Mouse (Mus musculus): ENCODE results near the gene Gpr183. TPM values are rescaled to one million over a fixed set of nuclear protein-coding genes. Genes with fewer than 3 reads are reported as not detected.

The Gpr183 gene
- polyA plus RNA-seq, 1 experiment from 2014 or later = not detected

- DNase-seq (ENCODE audit: low read depth, low spot score) = peak; percentile 17
- ChIA-PET CTCF (interaction anchor here (1.0 to 2.3 kb wide), 3 partner anchors 12 to 56 kb away, joined by 3 to 7 read pairs (median 7); no protein-coding TSS in a partner anchor), POLR2A (no interaction called here)
- in situ Hi-C loops (cut with MboI; ENCODE audit: low pct_unique_long_range_greater_than_20kb) = no loop called here
- H3K27me3 ChIP-seq = no peaks in the 10 kb centered on the region
- ATAC-seq = peak; percentile 37
- TF ChIP-seq CTCF (IDR thresholded peaks at IDR 0.05) = no peak
Measured at GRCm38 (mm10) chr14:121920511-121921124, 44.4 kb downstream of the Gpr183 start.

DNA sequence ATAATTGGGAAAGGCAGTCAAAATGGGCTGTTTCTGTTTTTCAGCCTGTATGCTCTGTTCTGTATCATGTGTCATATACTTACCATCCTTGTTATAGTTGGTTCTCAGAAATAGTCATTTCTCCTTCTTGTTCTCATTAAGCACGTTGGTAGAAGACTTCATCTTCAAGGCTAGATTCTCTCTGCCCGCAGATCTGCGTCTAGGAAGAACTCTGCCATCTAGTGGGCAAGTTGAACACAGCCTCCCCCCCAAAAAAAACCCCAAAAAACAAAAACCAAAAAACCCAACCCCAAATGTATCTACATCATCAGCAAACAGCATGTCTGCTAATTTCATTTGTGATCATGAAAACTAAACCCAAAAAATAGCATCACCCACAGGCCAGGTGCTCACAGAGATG, 45.2 kb downstream of the Gpr183 start:
- H3K27me3 ChIP-seq = no peaks in the 10 kb centered on the region
- ATAC-seq = no peak
- in situ Hi-C loops (cut with MboI; ENCODE audit: low pct_unique_long_range_greater_than_20kb) = no loop called here
- TF ChIP-seq CTCF (IDR thresholded peaks at IDR 0.05) = peak; percentile 65
- ChIA-PET POLR2A (no interaction called here), CTCF (interaction anchor here (1.0 to 2.3 kb wide), 3 partner anchors 11 to 55 kb away, joined by 3 to 7 read pairs (median 7); no protein-coding TSS in a partner anchor)
- DNase-seq (ENCODE audit: low read depth, low spot score) = no peak

- ATAC-seq (no peak), DNase-seq (ENCODE audit: low read depth, low spot score) (no peak)
- no peak for TF ChIP-seq CTCF (IDR thresholded peaks at IDR 0.05)
- in situ Hi-C loops (cut with MboI; ENCODE audit: low pct_unique_long_range_greater_than_20kb) = no loop called here
- POLR2A ChIA-PET = no interaction called here
- CTCF ChIA-PET = interaction anchor here (2.3 kb wide), 1 partner anchor 10 kb away, joined by 7 read pairs; no protein-coding TSS in a partner anchor
- H3K27me3 ChIP-seq = no peaks in the 10 kb centered on the region
Measured at GRCm38 (mm10) chr14:121918266-121918665, 46.7 kb downstream of the Gpr183 start.

DNA sequence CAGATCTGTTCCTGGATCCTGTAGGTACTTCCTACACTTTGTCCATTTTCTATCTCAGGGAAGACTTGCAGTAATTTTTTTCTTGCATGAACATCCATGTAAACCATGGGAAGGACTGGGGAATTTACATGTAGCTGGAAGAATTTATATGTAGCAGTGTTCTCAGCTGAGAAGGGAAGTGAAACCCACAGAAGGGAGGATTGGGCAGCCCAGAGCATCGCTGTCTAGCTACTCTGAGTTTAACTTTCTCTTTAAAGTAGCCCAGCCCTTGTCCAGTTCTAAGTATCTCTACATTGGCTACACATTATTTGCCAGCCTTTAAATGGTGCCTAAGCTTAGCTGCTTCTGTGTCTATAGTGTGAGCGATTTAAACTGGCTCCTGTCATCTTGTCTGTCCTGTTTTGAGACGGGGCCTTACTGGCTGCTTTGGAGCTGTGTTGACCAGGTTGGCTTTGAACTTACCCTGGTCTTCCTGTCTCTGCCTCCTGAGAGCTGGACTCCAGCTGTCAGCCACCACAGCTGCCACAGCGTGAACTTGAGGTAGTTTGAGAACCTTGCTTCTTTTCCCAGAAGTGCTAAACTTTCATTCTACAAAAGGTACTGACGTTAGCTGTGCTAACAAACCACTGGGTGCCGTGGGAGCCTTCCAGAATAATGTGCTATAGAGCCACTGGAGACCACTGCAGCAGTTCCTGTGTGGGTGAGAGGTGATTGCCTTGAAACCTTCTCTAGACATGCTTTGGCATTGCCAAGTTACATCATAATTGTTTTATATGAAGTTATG, 48.5 kb downstream of the Gpr183 start:
- ATAC-seq = no peak
- TF ChIP-seq CTCF (IDR thresholded peaks at IDR 0.05) = no peak
- CTCF ChIA-PET = interaction anchor here (1.1 kb wide), 1 partner anchor 52 kb away, joined by 3 read pairs; no protein-coding TSS in a partner anchor
- in situ Hi-C loops (cut with MboI; ENCODE audit: low pct_unique_long_range_greater_than_20kb) = no loop called here
- H3K27me3 ChIP-seq = no peaks in the 10 kb centered on the region
- no peak for DNase-seq (ENCODE audit: low read depth, low spot score)
- POLR2A ChIA-PET = no interaction called here

DNA sequence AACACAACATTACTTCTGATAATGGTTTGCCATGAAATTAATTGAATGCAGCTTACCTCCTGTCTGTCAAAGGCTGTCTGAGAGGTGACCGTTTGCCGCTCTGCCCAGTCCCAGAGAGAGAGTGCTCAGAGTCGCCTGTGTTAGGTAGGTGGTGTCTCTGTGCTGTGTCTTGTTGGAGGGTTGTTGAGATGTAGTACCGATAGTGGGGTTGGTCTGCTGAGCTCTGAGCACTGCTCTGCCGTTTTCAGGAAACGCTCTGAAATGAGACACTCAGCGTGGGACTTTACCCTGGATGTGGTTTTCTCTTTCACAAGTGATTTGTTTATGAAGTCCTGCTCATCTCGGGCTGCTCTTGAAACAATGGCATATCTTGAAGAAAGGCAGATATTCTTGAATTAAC, 49.4 kb downstream of the Gpr183 start, which contains the start of gene Gpr18:
TSS of gene Gpr18 (minus strand) at position 161 of the 400 bp plus-strand sequence.
- CTCF ChIA-PET = no interaction called here
- in situ Hi-C loops (cut with MboI; ENCODE audit: low pct_unique_long_range_greater_than_20kb) = no loop called here
- H3K27me3 ChIP-seq = no peaks in the 10 kb centered on the region
- ATAC-seq (no peak), DNase-seq (ENCODE audit: low read depth, low spot score) (no peak)
- POLR2A ChIA-PET = interaction anchor here (0.5 kb wide), 1 partner anchor 37 kb away, joined by 3 read pairs; no protein-coding TSS in a partner anchor
- no peak for TF ChIP-seq CTCF (IDR thresholded peaks at IDR 0.05)

- no peak for DNase-seq (ENCODE audit: low read depth, low spot score)
- ChIA-PET POLR2A (interaction anchor here (0.5 kb wide), 1 partner anchor 36 kb away, joined by 3 read pairs; no protein-coding TSS in a partner anchor), CTCF (no interaction called here)
- H3K27me3 ChIP-seq = no peaks in the 10 kb centered on the region
- in situ Hi-C loops (cut with MboI; ENCODE audit: low pct_unique_long_range_greater_than_20kb) = no loop called here
- ATAC-seq = no peak
- TF ChIP-seq CTCF (IDR thresholded peaks at IDR 0.05) = no peak
Measured at GRCm38 (mm10) chr14:121915143-121915542, 49.9 kb downstream of the Gpr183 start.

DNA sequence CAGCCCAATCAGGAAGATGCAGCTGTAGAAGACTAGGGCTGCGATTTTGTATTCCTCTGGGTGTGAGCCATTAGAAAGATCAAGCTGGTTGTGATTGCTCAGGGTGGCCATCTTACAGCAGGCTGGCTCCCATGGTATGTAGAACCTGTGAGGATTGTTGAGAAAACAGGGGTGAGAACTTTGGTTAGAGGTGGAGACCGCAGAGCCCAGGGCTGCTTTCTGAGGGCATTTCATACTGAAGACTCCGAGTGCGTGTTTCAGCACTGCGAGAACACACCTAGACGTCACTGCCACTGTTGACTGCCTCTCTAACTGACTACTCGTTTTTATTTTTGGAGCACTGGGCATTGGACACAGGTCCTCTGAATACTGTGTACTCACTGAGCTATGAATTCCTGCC, 52.5 kb downstream of the Gpr183 start:
- H3K27me3 ChIP-seq = no peaks in the 10 kb centered on the region
- no peak for DNase-seq (ENCODE audit: low read depth, low spot score)
- in situ Hi-C loops (cut with MboI; ENCODE audit: low pct_unique_long_range_greater_than_20kb) = no loop called here
- TF ChIP-seq CTCF (IDR thresholded peaks at IDR 0.05) = no peak
- ChIA-PET POLR2A (no interaction called here), CTCF (interaction anchor here (1.4 kb wide), 1 partner anchor 16 kb away, joined by 5 read pairs; no protein-coding TSS in a partner anchor)
- ATAC-seq = no peak

GRCm38 (mm10) chr14:121909868-121910267, 55.1 kb downstream of the Gpr183 start:
- DNase-seq (ENCODE audit: low read depth, low spot score) = no peak
- in situ Hi-C loops (cut with MboI; ENCODE audit: low pct_unique_long_range_greater_than_20kb) = no loop called here
- no peak for TF ChIP-seq CTCF (IDR thresholded peaks at IDR 0.05)
- H3K27me3 ChIP-seq = no peaks in the 10 kb centered on the region
- ChIA-PET CTCF (no interaction called here), POLR2A (no interaction called here)
- ATAC-seq = no peak

- in situ Hi-C loops (cut with MboI; ENCODE audit: low pct_unique_long_range_greater_than_20kb) = no loop called here
- DNase-seq (ENCODE audit: low read depth, low spot score) = no peak
- no peak for ATAC-seq
- no peaks in the 10 kb centered on the region for H3K27me3 ChIP-seq
- no peak for TF ChIP-seq CTCF (IDR thresholded peaks at IDR 0.05)
- CTCF ChIA-PET = interaction anchor here (1.3 to 1.7 kb wide), 2 partner anchors 12 to 42 kb away, joined by 5 to 7 read pairs; no protein-coding TSS in a partner anchor
- POLR2A ChIA-PET = no interaction called here
Measured at GRCm38 (mm10) chr14:121906992-121907681, 57.9 kb downstream of the Gpr183 start.

- DNase-seq (ENCODE audit: low read depth, low spot score) = no peak
- ChIA-PET CTCF (interaction anchor here (1.2 kb wide), 1 partner anchor 18 kb away, joined by 3 read pairs; no protein-coding TSS in a partner anchor), POLR2A (no interaction called here)
- no peak for TF ChIP-seq CTCF (IDR thresholded peaks at IDR 0.05)
- no peak for ATAC-seq
- in situ Hi-C loops (cut with MboI; ENCODE audit: low pct_unique_long_range_greater_than_20kb) = no loop called here
- no peaks in the 10 kb centered on the region for H3K27me3 ChIP-seq
Measured at GRCm38 (mm10) chr14:121906341-121906991, 58.5 kb downstream of the Gpr183 start.

All from Patski (cell line).